Mouse (Mus musculus) stomach, embryonic 14.5 days (tissue): ENCODE results near the gene Caskin2. TPM values are rescaled to one million over a fixed set of nuclear protein-coding genes. Genes with fewer than 3 reads are reported as not detected.

Experiments used
- ATAC-seq: fragments of 200-750 bp; cut with Nextera tagmentation; 2 replicates; pipeline ENCODE4 v1.8.0; 2017; ENCODE audit warnings: low read depth, moderate TSS enrichment; ENCODE audit not compliant: insufficient number of reproducible peaks, insufficient read depth, low FRiP score
- H3K27ac ChIP-seq: fragments of 300-500 bp; sonication (generic); 2 replicates; pipeline ENCODE4 v1.5.1; 2014; ENCODE audit warnings: mild to moderate bottlenecking, low read length, moderate library complexity, mixed read lengths
- H3K27me3 ChIP-seq: fragments of 300-500 bp; sonication (generic); 2 replicates; pipeline ENCODE4 v1.6.1; 2014; ENCODE audit warnings: low read length, control low read depth, mixed read lengths; ENCODE audit not compliant: control insufficient read depth, insufficient read depth
- H3K36me3 ChIP-seq: fragments of 300-500 bp; sonication (generic); 2 replicates; pipeline ENCODE4 v1.6.1; 2014; ENCODE audit warnings: mild to moderate bottlenecking, control low read depth, low read length, moderate library complexity, mixed read lengths; ENCODE audit not compliant: control insufficient read depth, insufficient read depth
- H3K4me1 ChIP-seq: fragments of 300-500 bp; sonication (generic); 2 replicates; pipeline ENCODE4 v1.6.1; 2014; ENCODE audit warnings: low read length, control low read depth, mixed read lengths; ENCODE audit not compliant: control insufficient read depth, insufficient read depth
- H3K4me2 ChIP-seq: fragments of 300-500 bp; sonication (generic); replicated peaks from 2 replicates; pipeline ENCODE4 v1.6.1; 2014; ENCODE audit warnings: low read depth, low read length, control low read depth
- H3K4me3 ChIP-seq: fragments of 300-500 bp; sonication (generic); 2 replicates; pipeline ENCODE4 v1.5.1; 2014; ENCODE audit warnings: low read depth, low read length, control low read depth
- H3K9ac ChIP-seq: fragments of 300-500 bp; sonication (generic); replicated peaks from 2 replicates; pipeline ENCODE4 v1.6.1; 2014; ENCODE audit warnings: low read depth, mild to moderate bottlenecking, control low read depth, low read length, moderate library complexity, mixed read lengths
- H3K9me3 ChIP-seq: fragments of 300-500 bp; sonication (generic); 2 replicates; pipeline ENCODE4 v1.6.1; 2016; ENCODE audit warnings: low read depth, low read length, control low read depth; ENCODE audit not compliant: control insufficient read depth
- WGBS: fragments of 180-500 bp; shearing (Covaris S2); extraction: QIAGEN DNeasy Blood & Tissue Kit; methylation state at CpG from one replicate; pipeline ENCODE4 v1.1.7; 2014; 5-methylcytosine and 5-hydroxymethylcytosine counted together
- polyA plus RNA-seq: library from polyadenylated mRNA; unstranded; fragments of >200 nt; fragmentation: Nextera tagmentation; extraction: Ambion mirVana; gene quantifications from 2 replicates; pipeline ENCODE4 v1.2.1, GENCODE M21; 2014

The Caskin2 gene
- polyA plus RNA-seq, 1 experiment from 2014 or later: 14.3 TPM

DNA sequence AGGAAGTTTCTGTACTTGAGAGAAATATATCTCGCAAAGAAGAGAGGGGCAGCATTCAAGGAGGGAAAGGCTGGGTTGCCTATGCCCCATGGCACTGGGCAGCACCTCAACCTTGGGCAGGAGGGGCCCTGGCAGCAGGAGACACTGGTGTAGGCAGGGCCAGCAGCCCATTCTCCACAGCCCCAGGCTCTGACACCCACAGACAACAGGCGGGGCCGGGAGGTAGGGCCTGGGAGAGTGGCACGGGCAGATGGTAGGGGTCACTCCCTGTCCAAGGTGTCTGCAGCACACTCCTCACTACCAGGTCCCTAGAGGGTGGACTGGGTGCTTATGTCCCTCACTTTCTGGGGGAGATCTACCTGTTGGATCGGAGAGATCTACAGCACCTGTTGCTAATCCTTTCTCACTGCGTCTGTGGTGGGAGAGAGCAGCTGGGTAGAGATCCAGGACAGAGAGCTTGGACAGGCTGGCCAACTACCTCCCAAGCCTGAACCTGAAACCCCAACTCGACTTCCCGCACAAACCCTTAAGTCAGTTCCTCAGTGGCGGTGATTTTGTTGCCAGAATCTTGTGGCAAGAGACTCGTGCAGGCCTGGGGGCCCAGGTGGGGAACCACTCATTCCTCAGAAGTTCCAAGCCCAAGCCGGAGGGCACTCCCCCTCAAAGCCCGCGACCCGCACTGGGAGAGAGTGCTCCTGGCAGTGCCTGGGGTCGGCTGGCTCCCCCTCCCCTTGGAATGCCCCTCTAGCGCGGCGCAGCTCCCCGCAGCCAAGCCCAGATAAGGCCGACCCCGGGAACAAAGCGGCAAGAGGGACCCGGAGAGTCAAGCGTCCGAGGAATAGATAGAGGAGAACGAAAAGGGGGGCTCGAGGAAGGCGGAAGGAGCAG, 662 bp downstream of the Caskin2 start:
- Histone ChIP-seq H3K27me3 (no peaks in the 10 kb centered on the region), H3K36me3 (0 out of 2 replicates have a peak, but pooled peaks cover 5% of the 10 kb centered on the region), H3K4me3 (peak overlapping the region; percentile 92), H3K9me3 (no peaks in the 10 kb centered on the region), H3K4me2 (peak overlapping the region; percentile 94), H3K9ac (peak overlapping the region; percentile 66), H3K4me1 (peaks cover 50% of the 10 kb centered on the region), H3K27ac (peak overlapping the region; percentile 74; the same call in 1 of the 2 replicates)
- WGBS: 2% methylated on average over 28 of the region's 28 CpGs
- ATAC-seq: no peak

DNA sequence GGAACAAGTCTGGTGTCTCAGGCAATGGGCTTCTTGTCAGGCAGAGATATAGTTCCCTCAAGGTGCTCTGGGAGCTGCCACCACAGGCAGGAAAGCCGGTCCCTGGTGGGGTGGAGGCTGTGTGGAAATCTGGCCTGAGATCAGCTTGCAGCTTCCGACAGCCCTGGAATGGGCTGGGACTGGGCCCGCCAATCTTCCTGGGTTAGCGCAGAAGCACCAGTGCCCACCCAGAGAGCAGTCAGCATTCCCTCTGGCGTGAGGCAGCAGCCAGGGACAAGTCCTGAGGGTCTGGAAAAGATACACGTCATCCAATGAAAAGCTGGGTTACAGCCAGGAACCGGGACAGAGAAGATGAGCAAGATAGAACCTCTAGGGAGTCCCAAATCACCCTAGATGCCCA, 1.3 kb downstream of the Caskin2 start:
- Histone ChIP-seq H3K4me2 (peak overlapping the region; percentile 94), H3K4me3 (peak overlapping the region; percentile 92), H3K27me3 (no peaks in the 10 kb centered on the region), H3K4me1 (peaks cover 50% of the 10 kb centered on the region), H3K9me3 (no peaks in the 10 kb centered on the region), H3K9ac (peak overlapping the region; percentile 66), H3K27ac (no peak overlapping the region; the same call in 1 of the 2 replicates), H3K36me3 (peaks cover 6% of the 10 kb centered on the region; the same call in 1 of the 2 replicates)
- WGBS: 38% methylated on average over 7 of the region's 7 CpGs
- ATAC-seq: no peak

DNA sequence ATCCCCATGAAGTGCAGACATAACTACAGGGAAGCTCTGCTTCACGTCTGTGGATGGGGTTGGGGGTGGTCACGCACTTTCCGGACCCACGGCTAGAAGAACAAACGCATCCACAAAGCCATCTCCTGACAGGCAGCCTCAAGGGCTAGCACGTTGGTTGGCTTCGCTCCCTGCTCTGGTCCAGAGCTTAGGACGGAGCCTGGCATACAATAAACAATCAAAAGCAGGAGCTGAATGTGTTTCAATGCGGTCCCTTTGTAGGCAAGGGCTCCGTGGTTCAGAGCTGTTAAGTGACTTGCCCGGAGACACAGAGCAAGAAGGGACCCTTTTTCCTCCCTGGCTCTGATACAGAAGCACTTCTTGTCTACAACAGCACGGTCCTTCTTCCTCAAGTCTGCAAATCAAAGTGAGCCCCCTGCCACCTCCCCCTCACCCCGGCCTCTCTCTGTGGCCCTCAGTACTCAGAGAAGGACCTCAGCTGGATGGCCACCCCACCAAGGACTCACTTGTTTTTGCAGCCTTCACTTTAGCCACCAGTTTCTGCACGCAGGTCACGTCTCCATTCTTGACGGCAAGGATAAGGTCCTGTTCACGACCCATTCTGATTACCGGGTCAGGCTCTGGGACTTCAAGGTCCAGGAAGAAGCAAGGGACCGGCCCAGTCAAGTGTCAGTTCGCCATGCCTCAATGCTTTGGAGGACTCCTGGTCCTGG, 1.9 kb downstream of the Caskin2 start:
- Histone ChIP-seq H3K27me3 (no peaks in the 10 kb centered on the region), H3K4me3 (peak overlapping the region; percentile 92), H3K4me2 (peak overlapping the region; percentile 94), H3K4me1 (peaks cover 50% of the 10 kb centered on the region), H3K27ac (no peak overlapping the region; the same call in 1 of the 2 replicates), H3K36me3 (peaks cover 12% of the 10 kb centered on the region; the same call in 1 of the 2 replicates), H3K9ac (no peak overlapping the region), H3K9me3 (no peaks in the 10 kb centered on the region)
- 78% methylated on average over 20 of the region's 20 CpGs for WGBS
- no peak for ATAC-seq

DNA sequence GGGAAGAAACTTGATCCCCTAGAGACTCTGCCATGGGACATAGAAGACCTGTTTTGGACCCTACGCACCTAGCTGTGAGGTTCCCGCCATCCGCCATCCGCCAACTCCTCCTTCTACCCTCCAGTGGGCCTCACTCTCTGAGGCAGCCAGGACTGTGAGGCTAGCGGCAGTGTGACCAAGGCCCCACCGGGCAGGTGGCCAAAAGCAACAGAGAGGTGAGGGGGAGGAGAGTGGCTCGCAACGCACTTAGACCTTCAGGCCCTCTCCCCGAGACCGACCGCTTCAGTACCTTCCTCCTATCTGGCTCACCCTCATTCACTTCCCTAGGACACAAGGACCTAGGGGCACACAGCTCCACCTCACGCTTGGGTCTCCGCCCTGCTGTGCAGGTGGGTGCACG, 3.1 kb downstream of the Caskin2 start:
- peak overlapping the region; percentile 68; the same call in 1 of the 2 replicates for H3K27ac ChIP-seq
- H3K4me2 ChIP-seq: peak overlapping the region; percentile 25
- H3K36me3 ChIP-seq: peaks cover 17% of the 10 kb centered on the region; the same call in 1 of the 2 replicates
- ATAC-seq: no peak
- no peaks in the 10 kb centered on the region for H3K9me3 ChIP-seq
- no peaks in the 10 kb centered on the region for H3K27me3 ChIP-seq
- 54% methylated on average over 14 of the region's 14 CpGs for WGBS
- no peak overlapping the region for H3K9ac ChIP-seq
- peaks cover 46% of the 10 kb centered on the region for H3K4me1 ChIP-seq
- H3K4me3 ChIP-seq: 0 out of 2 replicates have a peak overlapping the region, but pooled peaks have one; percentile 92

DNA sequence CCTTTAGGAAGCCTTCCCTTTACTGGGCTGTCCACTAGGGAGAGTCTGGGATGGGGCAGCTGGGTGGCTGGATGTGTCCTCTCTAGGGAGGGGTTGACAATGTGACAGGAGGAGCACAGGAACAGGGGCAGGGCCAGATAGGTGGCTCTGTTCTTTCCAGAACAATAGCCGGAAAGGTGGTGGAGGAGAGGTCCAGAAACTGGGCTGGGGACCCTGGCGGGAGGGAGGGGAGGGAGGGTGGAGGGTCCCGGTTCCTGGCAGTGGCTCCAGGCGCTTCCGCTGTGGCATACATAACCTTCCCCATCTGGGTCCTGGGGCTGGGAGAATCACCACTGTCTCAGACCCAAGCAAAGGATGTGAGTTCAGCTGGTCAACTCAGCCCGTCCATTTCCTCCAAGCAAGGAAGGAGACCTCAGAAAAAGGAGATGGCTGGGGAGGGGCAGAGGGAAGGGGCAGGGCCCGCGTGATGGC, 4.1 kb downstream of the Caskin2 start:
- no peaks in the 10 kb centered on the region for H3K27me3 ChIP-seq

DNA sequence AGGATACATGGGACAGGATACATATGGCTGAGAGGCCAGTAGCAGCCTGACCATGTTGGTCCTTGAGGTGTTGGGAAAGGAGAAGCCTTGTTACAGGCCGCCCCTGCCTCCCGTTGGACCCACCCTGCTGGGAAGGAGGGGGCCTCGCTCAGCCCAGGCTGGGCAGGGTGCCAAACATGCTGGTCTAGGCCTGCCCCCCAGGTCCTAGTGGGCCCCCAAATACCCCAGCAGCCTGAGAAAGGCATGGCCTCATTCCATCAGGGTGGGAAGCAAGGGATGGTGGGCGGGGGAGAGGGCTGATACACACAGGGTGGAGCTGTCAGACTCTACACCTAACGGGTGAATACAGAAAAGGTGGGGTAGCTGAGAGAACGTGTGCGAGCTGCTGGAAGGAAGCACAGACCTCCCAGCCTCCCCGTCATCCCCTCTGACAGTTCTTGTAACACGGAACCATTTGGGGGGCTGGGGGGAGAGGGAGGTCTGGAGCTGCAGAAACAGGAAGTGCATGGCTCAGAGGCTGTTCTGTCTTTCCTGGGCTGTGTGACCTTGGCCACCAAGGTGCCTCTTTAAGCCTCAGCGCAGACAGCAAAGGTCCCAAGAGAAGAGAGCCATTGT, 4.6 kb downstream of the Caskin2 start:
- no peaks in the 10 kb centered on the region for H3K27me3 ChIP-seq
- no peak overlapping the region; the same call in 1 of the 2 replicates for H3K9ac ChIP-seq
- H3K9me3 ChIP-seq: no peaks in the 10 kb centered on the region
- H3K4me3 ChIP-seq: no peak overlapping the region
- WGBS: 15% methylated on average over 10 of the region's 10 CpGs
- peak overlapping the region; percentile 68 for H3K27ac ChIP-seq
- peak; percentile 15; the same call in 1 of the 2 replicates for ATAC-seq
- peaks cover 32% of the 10 kb centered on the region for H3K36me3 ChIP-seq
- H3K4me1 ChIP-seq: peaks cover 44% of the 10 kb centered on the region
- peak overlapping the region; percentile 25 for H3K4me2 ChIP-seq

More for the DNA sequence above, 4.1 kb downstream of the Caskin2 start:
- Histone ChIP-seq H3K4me2 (peak overlapping the region; percentile 25), H3K36me3 (peaks cover 27% of the 10 kb centered on the region), H3K9ac (no peak overlapping the region; the same call in 1 of the 2 replicates), H3K4me1 (peaks cover 44% of the 10 kb centered on the region), H3K4me3 (no peak overlapping the region), H3K9me3 (no peaks in the 10 kb centered on the region), H3K27ac (peak overlapping the region; percentile 68)
- 44% methylated on average over 8 of the region's 8 CpGs for WGBS
- ATAC-seq: no peak

DNA sequence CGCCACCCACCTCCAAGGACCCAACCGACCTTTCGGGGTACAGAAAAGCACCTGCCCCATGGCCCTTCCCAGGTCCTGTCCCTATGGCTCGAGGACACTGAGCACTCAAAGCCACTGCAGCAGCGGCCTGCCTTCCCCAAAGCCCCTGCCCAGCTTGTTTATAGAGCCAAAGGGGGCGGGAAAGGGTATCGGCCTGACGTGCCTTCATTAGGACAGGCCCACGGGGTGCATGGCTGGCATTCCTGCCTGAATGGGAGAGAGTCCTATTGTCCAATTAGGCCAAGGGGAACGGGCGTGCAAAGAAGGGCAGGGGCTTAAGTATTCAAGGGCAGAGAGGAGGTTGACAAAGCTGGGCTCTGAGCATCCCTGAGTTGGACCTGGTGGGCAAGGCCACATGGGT, 5.5 kb downstream of the Caskin2 start:
- no peak for ATAC-seq
- Histone ChIP-seq H3K36me3 (peaks cover 41% of the 10 kb centered on the region), H3K9ac (no peak overlapping the region), H3K9me3 (no peaks in the 10 kb centered on the region), H3K4me3 (no peak overlapping the region), H3K27ac (peak overlapping the region; percentile 68; the same call in 1 of the 2 replicates), H3K4me1 (peaks cover 44% of the 10 kb centered on the region), H3K4me2 (no peak overlapping the region), H3K27me3 (no peaks in the 10 kb centered on the region)
- 63% methylated on average over 11 of the region's 11 CpGs for WGBS

DNA sequence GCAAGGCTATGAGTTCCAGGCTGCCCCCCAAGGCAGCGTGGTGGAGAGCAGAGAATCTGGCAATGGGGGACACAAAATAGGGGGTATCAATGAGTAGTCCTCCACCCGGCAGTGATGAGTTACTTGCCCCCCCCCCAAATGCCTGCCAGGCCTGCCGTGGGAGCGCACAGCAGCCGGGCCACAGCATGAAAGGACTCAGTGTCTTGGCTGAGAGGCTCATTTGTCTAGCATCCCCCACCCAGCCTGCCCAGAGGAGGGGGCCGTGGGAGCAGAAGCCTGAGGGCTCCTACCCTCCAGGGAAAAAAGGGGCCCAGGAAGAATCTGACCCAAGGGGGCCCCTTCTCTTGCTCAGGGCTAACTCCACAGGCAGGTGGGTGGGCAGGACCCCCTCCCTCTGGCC, 6.1 kb downstream of the Caskin2 start:
- no peak overlapping the region for H3K9ac ChIP-seq
- 68% methylated on average over 6 of the region's 6 CpGs for WGBS
- peaks cover 40% of the 10 kb centered on the region for H3K4me1 ChIP-seq
- H3K9me3 ChIP-seq: no peaks in the 10 kb centered on the region
- no peak for ATAC-seq
- no peaks in the 10 kb centered on the region for H3K27me3 ChIP-seq
- H3K36me3 ChIP-seq: peaks cover 47% of the 10 kb centered on the region
- no peak overlapping the region for H3K4me3 ChIP-seq
- peak overlapping the region; percentile 22; the same call in 1 of the 2 replicates for H3K27ac ChIP-seq
- no peak overlapping the region for H3K4me2 ChIP-seq
